Mouse (Mus musculus) ES-CJ7 (cell line): Measurements from ENCODE around the gene Olfr119.
"Not testable (repeated sequence)": the region's sequence is repeated elsewhere in the genome, so short reads cannot be mapped to it uniquely, and the experiment has no call there.

Experiments
- DNase-seq: peaks from one replicate; pipeline ENCODE4 v3.0.0; 2011; ENCODE audit warnings: low read depth, low spot score

The Olfr119 gene

DNA sequence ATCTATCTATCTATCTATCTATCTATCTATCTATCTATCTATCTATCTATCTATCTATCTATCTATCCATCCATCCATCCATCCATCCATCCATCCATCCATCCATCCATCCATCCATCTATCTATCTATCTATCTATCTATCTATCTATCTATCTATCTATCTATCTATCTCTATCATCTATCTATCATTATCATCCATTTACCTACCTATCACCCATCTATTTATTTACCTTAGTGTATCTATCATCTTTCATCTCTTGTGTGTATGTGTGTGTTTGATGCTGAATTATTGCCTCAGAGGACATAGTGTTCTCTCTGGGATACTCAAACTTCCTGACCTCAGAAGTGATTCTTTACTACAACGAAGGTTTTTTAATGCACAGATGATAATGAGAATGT is at the start of gene Olfr119:
Olfr119 (plus strand) TSS at position 301 of the 400 bp plus-strand sequence.
- not testable (repeated sequence) for DNase-seq

DNA sequence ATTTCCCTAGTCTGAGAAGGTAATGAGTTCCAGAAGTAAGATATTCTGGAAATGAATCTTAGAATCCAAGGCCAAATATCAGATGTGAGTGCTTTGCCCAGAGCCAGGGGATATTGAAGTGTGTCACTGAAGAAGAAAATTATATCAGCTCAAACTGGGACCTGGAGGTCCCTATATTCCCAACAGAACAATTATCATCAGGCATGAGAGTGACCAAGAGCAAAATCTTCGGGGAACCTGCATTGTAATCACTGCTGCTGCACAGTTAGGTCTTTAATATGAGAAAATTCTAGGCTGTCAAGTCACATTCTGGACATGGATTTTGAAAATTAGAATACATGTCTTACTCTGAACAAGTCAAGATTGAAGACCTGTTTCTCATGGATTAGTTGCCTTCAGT is 32.7 kb upstream of the Olfr119 start, which contains the start of gene Olfr117:
Olfr117 (minus strand) TSS at position 101 of the 400 bp plus-strand sequence.
- no peak for DNase-seq

DNA sequence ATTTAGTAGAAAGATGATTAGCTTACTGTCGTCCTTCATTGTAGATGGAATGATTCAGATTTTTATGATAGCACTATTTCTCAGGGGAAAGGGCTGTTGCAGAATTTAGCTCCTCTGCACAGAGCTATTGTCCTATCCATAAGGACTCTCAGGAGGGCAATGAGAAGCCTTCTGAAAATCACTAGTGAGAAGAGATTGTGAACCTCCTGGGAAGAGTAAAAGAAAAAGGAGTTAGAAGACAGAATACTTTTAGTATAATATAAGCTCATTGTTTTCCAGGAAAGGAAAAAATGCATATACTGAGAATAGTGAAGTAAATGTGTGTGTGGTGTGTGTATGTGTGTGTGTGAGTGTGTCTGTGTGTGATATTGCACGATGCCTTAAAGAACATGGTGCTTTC is 29.7 kb upstream of the Olfr119 start, which contains the start of gene Olfr118:
Olfr118 (plus strand) TSS at position 301 of the 400 bp plus-strand sequence.
- no peak for DNase-seq

DNA sequence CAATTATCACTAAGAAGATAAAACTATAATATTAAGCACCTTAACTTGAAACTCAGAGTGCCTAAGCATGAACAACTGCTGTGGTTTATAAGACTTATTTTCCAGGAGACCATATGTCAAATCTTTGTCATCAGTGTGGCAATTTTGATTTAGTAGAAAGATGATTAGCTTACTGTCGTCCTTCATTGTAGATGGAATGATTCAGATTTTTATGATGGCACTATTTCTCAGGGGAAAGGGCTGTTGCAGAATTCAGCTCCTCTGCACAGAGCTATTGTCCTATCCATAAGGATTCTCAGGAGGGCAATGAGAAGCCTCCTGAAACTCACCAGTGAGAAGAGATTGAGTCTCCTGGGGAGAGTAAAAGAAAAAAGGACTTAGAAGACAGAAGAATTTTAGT is 25.1 kb downstream of the Olfr119 start, which contains the start of gene Olfr120:
Olfr120 (plus strand) TSS at position 301 of the 400 bp plus-strand sequence.
- DNase-seq = no peak

DNA sequence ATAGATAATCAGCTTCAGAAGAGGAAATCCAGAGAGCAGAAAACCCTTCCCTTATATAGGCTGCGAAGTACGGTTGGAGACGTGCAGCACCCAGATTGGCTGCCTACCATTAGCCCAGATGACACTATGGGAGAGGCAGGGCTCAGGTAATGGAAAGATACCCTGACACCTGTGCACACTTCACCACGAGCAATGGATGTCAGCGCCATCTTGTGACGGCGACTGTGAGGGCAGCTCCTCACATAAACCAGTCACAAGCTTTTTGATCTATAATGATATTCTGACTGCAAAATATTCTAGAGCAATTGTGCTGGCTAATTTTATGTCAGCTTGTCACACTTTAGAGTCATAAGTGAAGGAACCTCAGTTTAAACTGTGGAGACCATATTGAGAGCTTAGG is 41.7 kb downstream of the Olfr119 start:
- no peak for DNase-seq
